Mouse (Mus musculus) CH12.LX (cell line): Measurements from ENCODE around the gene Phactr3. TPM values are rescaled to one million over a fixed set of nuclear protein-coding genes. Genes with fewer than 3 reads are reported as not detected.

ENCODE experiments used
- DNase-seq: peaks from one replicate; pipeline ENCODE4 v3.0.0-alpha.2; 2013; ENCODE audit errors: extremely low read depth
- H3K27ac ChIP-seq: 2 replicates; pipeline ENCODE4 v1.5.1; 2012; ENCODE audit warnings: low read depth, mild to moderate bottlenecking, control low read depth, moderate library complexity; ENCODE audit not compliant: insufficient read depth
- H3K27me3 ChIP-seq: replicated peaks from 2 replicates; pipeline ENCODE3; 2012; ENCODE audit warnings: inconsistent platforms
- H3K36me3 ChIP-seq, 2 experiments: replicated peaks in 1 of 2; 2 replicates each; pipeline versions ENCODE3 to v1.6.1; 2012; ENCODE audit warnings: inconsistent platforms in 1 of 2, low read length in 1 of 2, mild to moderate bottlenecking in 1 of 2, mixed read lengths in 1 of 2, moderate library complexity in 1 of 2; ENCODE audit not compliant: control insufficient read depth in 1 of 2, insufficient read depth in 1 of 2
- H3K4me1 ChIP-seq, 2 experiments: 2 replicates each; pipeline ENCODE4 v1.6.1; 2012; ENCODE audit warnings: inconsistent platforms in 1 of 2, moderate library complexity in 1 of 2; ENCODE audit not compliant: insufficient read depth in 2 of 2, control insufficient read depth in 1 of 2
- H3K4me2 ChIP-seq: 2 replicates; pipeline ENCODE4 v1.6.1; 2012; ENCODE audit warnings: low read depth, mild to moderate bottlenecking, control low read depth; ENCODE audit not compliant: poor library complexity, insufficient read depth, severe bottlenecking
- H3K4me3 ChIP-seq, 3 experiments: fragments of 150-350 bp in 1 of 3; sonication (generic) in 1 of 3; replicated peaks in 1 of 3; 2 replicates each; pipeline versions ENCODE3 to v1.5.1; 2011 to 2012; ENCODE audit warnings: low read depth in 2 of 3, low read length in 2 of 3, mild to moderate bottlenecking in 2 of 3, moderate library complexity in 2 of 3, control low read depth in 1 of 3, improper control_type of control experiment in 1 of 3, inconsistent platforms in 1 of 3, mixed read lengths in 1 of 3; ENCODE audit not compliant: poor library complexity in 1 of 3
- H3K79me2 ChIP-seq: replicated peaks from 2 replicates; pipeline ENCODE4 v1.6.1; 2012; ENCODE audit warnings: mild to moderate bottlenecking, moderate library complexity; ENCODE audit not compliant: control insufficient read depth, poor library complexity, insufficient read depth, severe bottlenecking; ENCODE audit errors: extremely low read depth
- H3K9ac ChIP-seq: 2 replicates; pipeline ENCODE4 v1.6.1; 2012; ENCODE audit warnings: low read depth, mild to moderate bottlenecking, control low read depth, moderate library complexity; ENCODE audit not compliant: insufficient read depth
- H3K9me3 ChIP-seq: replicated peaks from 2 replicates; pipeline ENCODE3; 2012; ENCODE audit warnings: low read length, inconsistent platforms, mixed read lengths
- CTCF ChIP-seq, 2 experiments: IDR thresholded peaks in 1 of 2; conservative IDR thresholded peaks in 1 of 2; 2 replicates each; pipeline ENCODE4 v1.5.1; 2011 to 2012; ENCODE audit warnings: low read depth in 2 of 2, low read length in 2 of 2, improper control_type of control experiment in 1 of 2, inconsistent platforms in 1 of 2, mild to moderate bottlenecking in 1 of 2, moderate library complexity in 1 of 2
- ELF1 ChIP-seq: IDR thresholded peaks from 2 replicates; pipeline ENCODE4 v1.6.1; 2014; ENCODE audit warnings: low read depth, mild to moderate bottlenecking, inconsistent platforms, low read length, improper control_type of control experiment
- EP300 ChIP-seq: IDR thresholded peaks from 2 replicates; pipeline ENCODE4 v1.6.1; 2011; ENCODE audit warnings: low read length, improper control_type of control experiment
- ETS1 ChIP-seq: conservative IDR thresholded peaks from 2 replicates; pipeline ENCODE4 v1.6.1; 2012; ENCODE audit warnings: low read depth, mild to moderate bottlenecking, inconsistent platforms, low read length, improper control_type of control experiment, moderate library complexity
- JUN ChIP-seq: IDR thresholded peaks from 2 replicates; pipeline ENCODE4 v1.6.1; 2011; ENCODE audit warnings: low read depth, mild to moderate bottlenecking, low read length, improper control_type of control experiment, moderate library complexity; ENCODE audit not compliant: insufficient read depth
- JUND ChIP-seq: conservative IDR thresholded peaks from 2 replicates; pipeline ENCODE4 v1.6.1; 2011; ENCODE audit warnings: low read depth, low read length, improper control_type of control experiment
- MAFK ChIP-seq: IDR thresholded peaks from 2 replicates; pipeline ENCODE4 v1.6.1; 2011; ENCODE audit warnings: low read length, improper control_type of control experiment; ENCODE audit not compliant: insufficient replicate concordance
- MAZ ChIP-seq: IDR thresholded peaks from 2 replicates; pipeline ENCODE4 v1.6.1; 2012; ENCODE audit warnings: low read depth, mild to moderate bottlenecking, inconsistent platforms, low read length, improper control_type of control experiment, moderate library complexity
- NELFE ChIP-seq: IDR thresholded peaks from 2 replicates; pipeline ENCODE4 v1.6.1; 2011; ENCODE audit warnings: low read depth, low read length, improper control_type of control experiment
- PAX5 ChIP-seq: IDR thresholded peaks from 2 replicates; pipeline ENCODE4 v1.6.1; 2012; ENCODE audit warnings: low read length, inconsistent platforms, mixed read lengths
- POLR2A ChIP-seq: IDR thresholded peaks from 2 replicates; pipeline ENCODE4 v1.6.1; 2011; ENCODE audit warnings: low read depth, mild to moderate bottlenecking, improper control_type of control experiment, low read length
- POLR2AphosphoS2 ChIP-seq: IDR thresholded peaks from 2 replicates; pipeline ENCODE4 v1.6.1; 2011; ENCODE audit warnings: low read depth, low read length, improper control_type of control experiment
- RCOR1 ChIP-seq: conservative IDR thresholded peaks from 2 replicates; pipeline ENCODE4 v1.6.1; 2012; ENCODE audit warnings: low read depth, mild to moderate bottlenecking, inconsistent platforms, low read length, improper control_type of control experiment
- SIN3A ChIP-seq: IDR thresholded peaks from 2 replicates; pipeline ENCODE4 v1.6.1; 2012; ENCODE audit warnings: low read length, improper control_type of control experiment, inconsistent platforms
- SMC3 ChIP-seq: IDR thresholded peaks from 2 replicates; pipeline ENCODE4 v1.6.1; 2011; ENCODE audit warnings: low read depth, low read length, improper control_type of control experiment
- TBP ChIP-seq: conservative IDR thresholded peaks from 2 replicates; pipeline ENCODE4 v1.6.1; 2011; ENCODE audit warnings: low read depth, low read length, improper control_type of control experiment
- TCF12 ChIP-seq: IDR thresholded peaks from 2 replicates; pipeline ENCODE4 v1.6.1; 2014; ENCODE audit warnings: low read depth, mild to moderate bottlenecking, inconsistent platforms, low read length, improper control_type of control experiment
- USF1 ChIP-seq: IDR thresholded peaks from 2 replicates; pipeline ENCODE4 v1.6.1; 2014; ENCODE audit warnings: low read depth, mild to moderate bottlenecking, inconsistent platforms, low read length, improper control_type of control experiment
- USF2 ChIP-seq: conservative IDR thresholded peaks from 2 replicates; pipeline ENCODE4 v1.6.1; 2011; ENCODE audit warnings: low read depth, low read length, improper control_type of control experiment
- dilution Hi-C: fragments of 300-500 bp; cut with MboI; formaldehyde crosslinking; loops from 2 replicates; pipeline ENCODE4 v1.14.3; 2020; ENCODE audit warnings: low sequenced_read_pairs; ENCODE audit not compliant: extremely low pct_unique_long_range_greater_than_20kb, extremely low pct_ligation_motif_present
- in situ Hi-C: fragments of 300-500 bp; cut with MboI; formaldehyde crosslinking; loops from 3 replicates; pipeline ENCODE4 v1.14.3; 2019; ENCODE audit warnings: low sequenced_read_pairs, low pct_ligation_motif_present, low pct_unique_long_range_greater_than_20kb, mixed read lengths
- polyA plus RNA-seq: library from polyadenylated mRNA; unstranded; fragments of >175 nt; gene quantifications from 2 replicates; pipeline ENCODE4 v1.2.1, GENCODE M21; 2012; ENCODE audit warnings: low read depth; ENCODE audit not compliant: insufficient read length
- total RNA-seq, 2 experiments: library from RNA; depleted of rRNA; stranded (reverse); fragments of 300-350 nt in 1 of 2; fragments of >200 nt in 1 of 2; gene quantifications; 2 replicates each; pipeline ENCODE4 v1.2.3; 2012 to 2014

The Phactr3 gene
- total and polyA plus RNA-seq, 3 experiments, result 0.21 to 0.75 TPM; not detected in 1

DNA sequence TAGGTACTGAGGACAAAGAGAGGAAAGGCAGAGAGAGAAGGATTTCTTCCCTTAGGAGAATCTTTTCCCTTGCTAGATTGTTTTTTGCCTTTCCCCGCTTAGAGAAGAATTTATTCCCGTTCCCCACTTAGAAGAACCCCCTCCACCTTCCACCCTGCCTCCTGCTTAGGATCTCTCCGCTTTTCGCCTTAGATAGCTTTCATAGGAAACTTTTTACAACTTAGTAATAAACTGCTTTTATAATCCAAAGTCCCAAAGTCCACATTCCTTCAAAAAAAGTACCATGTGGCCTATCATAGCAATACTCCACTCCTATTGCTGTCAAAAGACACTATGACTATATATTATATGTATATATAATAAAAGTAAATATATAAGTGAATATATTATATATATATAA is 223.8 kb downstream of the Phactr3 start:
- in situ Hi-C loops, result no loop called here
- Histone ChIP-seq H3K27ac (no peak overlapping the region), H3K4me2 (no peak overlapping the region), H3K9ac (no peak overlapping the region), H3K36me3 (no peaks in the 10 kb centered on the region), H3K4me3 (no peak overlapping the region), H3K4me1 (no peaks in the 10 kb centered on the region; a peak in 1 of 4 replicates), H3K9me3 (no peaks in the 10 kb centered on the region), H3K27me3 (peaks cover 49% of the 10 kb centered on the region), H3K79me2 (no peaks in the 10 kb centered on the region)
- no peak for TF ChIP-seq JUN
- no peak for TF ChIP-seq CTCF (conservative IDR thresholded peaks at IDR 0.05 in 1 of 2, IDR thresholded peaks at IDR 0.05 in 1 of 2; ENCODE audit: low read depth in 2 of 2, low read length in 2 of 2)
- no peak for TF ChIP-seq TBP
- TF ChIP-seq TCF12, result no peak
- TF ChIP-seq USF2, result no peak
- no peak for TF ChIP-seq NELFE
- TF ChIP-seq USF1, result no peak
- no peak for TF ChIP-seq PAX5
- no peak for TF ChIP-seq POLR2AphosphoS2
- no peak for TF ChIP-seq ELF1
- TF ChIP-seq JUND, result no peak
- TF ChIP-seq EP300, result no peak
- no peak for TF ChIP-seq ETS1
- TF ChIP-seq RCOR1, result no peak
- TF ChIP-seq MAFK, result no peak
- TF ChIP-seq SIN3A, result no peak
- no peak for TF ChIP-seq POLR2A
- TF ChIP-seq MAZ, result no peak
- TF ChIP-seq SMC3, result no peak
- no peak for DNase-seq
- dilution Hi-C loops, result no loop called here

Other genes starting within 250 kb of the Phactr3 start
- 0.85 and 1.7 TPM in 2 replicates for gene Gm14327, start 221.9 kb upstream of the Phactr3 start, total RNA-seq (2012; rRNA removed)
- gene Gm14327, start 221.9 kb upstream of the Phactr3 start, total RNA-seq (2014; rRNA removed), result 1.3 and 5.8 TPM in 2 replicates
- 0.74 and 1.1 TPM in 2 replicates for gene Gm14327, start 221.9 kb upstream of the Phactr3 start, polyA plus RNA-seq
- gene Zfp972, start 193.4 kb upstream of the Phactr3 start, total RNA-seq (2012; rRNA removed), result 4.0 and 4.1 TPM in 2 replicates
- 3.3 and 3.5 TPM in 2 replicates for gene Zfp972, start 193.4 kb upstream of the Phactr3 start, total RNA-seq (2014; rRNA removed)
- gene Zfp972, start 193.4 kb upstream of the Phactr3 start, polyA plus RNA-seq, result 3.0 and 11.8 TPM in 2 replicates
- 11.3 and 14.9 TPM in 2 replicates for gene Gm14326, start 161.7 kb upstream of the Phactr3 start, total RNA-seq (2012; rRNA removed)
- 25.9 and 29.6 TPM in 2 replicates for gene Gm14326, start 161.7 kb upstream of the Phactr3 start, total RNA-seq (2014; rRNA removed)
- gene Gm14326, start 161.7 kb upstream of the Phactr3 start, polyA plus RNA-seq, result 11.8 and 19.0 TPM in 2 replicates
- 8.2 and 9.6 TPM in 2 replicates for gene Zfp971, start 95.7 kb upstream of the Phactr3 start, total RNA-seq (2012; rRNA removed)
- 13.5 and 17.7 TPM in 2 replicates for gene Zfp971, start 95.7 kb upstream of the Phactr3 start, total RNA-seq (2014; rRNA removed)
- gene Zfp971, start 95.7 kb upstream of the Phactr3 start, polyA plus RNA-seq, result 4.3 and 5.9 TPM in 2 replicates
- 5.5 and 5.6 TPM in 2 replicates for gene Zfp931, start 40.5 kb upstream of the Phactr3 start, total RNA-seq (2012; rRNA removed)
- gene Zfp931, start 40.5 kb upstream of the Phactr3 start, total RNA-seq (2014; rRNA removed), result 14.0 and 17.7 TPM in 2 replicates
- gene Zfp931, start 40.5 kb upstream of the Phactr3 start, polyA plus RNA-seq, result 3.2 and 4.0 TPM in 2 replicates